ENCODE assay signal across 27 mouse cellular contexts in the genomic region with DNA sequence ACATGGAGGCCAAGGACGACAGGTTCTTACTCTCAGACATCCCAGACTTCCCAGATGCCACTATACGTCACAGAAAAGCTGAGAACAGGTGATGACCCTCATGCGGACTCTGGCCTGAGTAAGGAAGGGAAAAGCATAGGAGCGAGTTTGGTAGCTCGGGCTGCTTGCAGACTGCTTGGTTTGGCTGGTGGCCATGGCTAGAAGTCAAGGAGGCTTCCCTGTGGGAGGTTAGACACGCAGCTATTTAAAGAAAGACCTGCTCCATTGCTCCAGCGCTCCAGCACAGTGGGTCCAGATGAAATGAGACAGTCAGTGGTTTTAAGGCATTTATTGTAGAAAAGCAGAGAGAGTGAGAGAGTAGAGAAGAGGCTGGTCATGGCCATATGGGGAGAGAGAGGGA.
A peak's percentile ranks its signal among the peaks of the same experiment; 100 is the strongest.
DNase-seq lines count a peak whose midpoint lies in the region; ATAC-seq and TF ChIP-seq lines count a peak whose summit lies in the region.
"Had no signal": no experiment of that assay in that cellular context is flagged by ENCODE, and none has a peak within 500 bp of the region (broad histone marks: within the 10 kb centered on the region; RNA-seq: fewer than 3 reads in every experiment).

No protein-coding gene starts in this region.

- no peak for ATAC-seq in embryonic facial prominence, embryonic 14.5 days (ENCODE audit: low read depth)
- ATAC-seq in kidney, postnatal 0 days (replicated peaks; ENCODE audit: low FRiP score, low read depth): no peak
- ATAC-seq: forebrain, embryonic 13.5 days; hindbrain, postnatal 0 days; intestine, embryonic 15.5 days; midbrain, embryonic 16.5 days had no signal

- H3K36me3 ChIP-seq in embryonic facial prominence, embryonic 14.5 days (ENCODE audit: control insufficient read depth, insufficient read depth, low read length): no peaks in the 10 kb centered on the region
- H3K36me3 ChIP-seq in embryonic facial prominence, embryonic 10.5 days (replicated peaks): no peaks in the 10 kb centered on the region
- H3K36me3 ChIP-seq in kidney, postnatal 0 days (ENCODE audit: insufficient read depth, low read length): no peaks in the 10 kb centered on the region
- H3K36me3 ChIP-seq: hindbrain, embryonic 12.5 days; intestine, embryonic 15.5 days; limb, embryonic 12.5 days; lung, embryonic 15.5 days; stomach, embryonic 15.5 days had no signal

- 76% methylated on average over 7 of the region's 7 CpGs for WGBS in embryonic facial prominence, embryonic 14.5 days
- WGBS in embryonic facial prominence, embryonic 10.5 days: 89% methylated on average over 7 of the region's 7 CpGs
- WGBS in kidney, postnatal 0 days: 44% methylated on average over 7 of the region's 7 CpGs

- no peaks in the 10 kb centered on the region for H3K9me3 ChIP-seq in embryonic facial prominence, embryonic 14.5 days (ENCODE audit: control insufficient read depth, low read length)
- no peaks in the 10 kb centered on the region for H3K9me3 ChIP-seq in embryonic facial prominence, embryonic 10.5 days
- no peaks in the 10 kb centered on the region for H3K9me3 ChIP-seq in kidney, postnatal 0 days (replicated peaks; ENCODE audit: low read length)
- H3K9me3 ChIP-seq: forebrain, embryonic 13.5 days; hindbrain, embryonic 12.5 days; intestine, embryonic 15.5 days; limb, embryonic 12.5 days; lung, embryonic 15.5 days; stomach, embryonic 15.5 days had no signal

- H3K9ac ChIP-seq in embryonic facial prominence, embryonic 14.5 days (ENCODE audit: low read depth, low read length): no peak overlapping the region
- no peak overlapping the region for H3K9ac ChIP-seq in kidney, postnatal 0 days (ENCODE audit: low read depth, low read length)
- H3K9ac ChIP-seq: forebrain, embryonic 13.5 days; hindbrain, embryonic 12.5 days; intestine, embryonic 15.5 days; limb, embryonic 12.5 days; lung, embryonic 15.5 days; stomach, embryonic 15.5 days had no signal

- no peaks in the 10 kb centered on the region for H3K27me3 ChIP-seq in embryonic facial prominence, embryonic 14.5 days (replicated peaks; ENCODE audit: control insufficient read depth, insufficient read depth, low read length)
- H3K27me3 ChIP-seq in embryonic facial prominence, embryonic 10.5 days (replicated peaks; ENCODE audit: low read depth, poor library complexity, severe bottlenecking): no peaks in the 10 kb centered on the region
- no peaks in the 10 kb centered on the region for H3K27me3 ChIP-seq in kidney, postnatal 0 days (ENCODE audit: insufficient read depth, low read length)
- H3K27me3 ChIP-seq: CH12.LX; forebrain, embryonic 13.5 days; hindbrain, embryonic 12.5 days; intestine, embryonic 15.5 days; limb, embryonic 12.5 days; lung, embryonic 15.5 days; stomach, embryonic 15.5 days had no signal

- H3K4me1 ChIP-seq in embryonic facial prominence, embryonic 14.5 days (ENCODE audit: control insufficient read depth, insufficient read depth, low read length): no peaks in the 10 kb centered on the region
- no peaks in the 10 kb centered on the region for H3K4me1 ChIP-seq in embryonic facial prominence, embryonic 10.5 days
- H3K4me1 ChIP-seq in kidney, postnatal 0 days (replicated peaks; ENCODE audit: insufficient read depth, low read length): no peaks in the 10 kb centered on the region
- H3K4me1 ChIP-seq: forebrain, embryonic 13.5 days; hindbrain, embryonic 12.5 days; intestine, embryonic 15.5 days; limb, embryonic 12.5 days; lung, embryonic 15.5 days; stomach, embryonic 15.5 days had no signal

- peak; percentile 12 for DNase-seq in adrenal gland, postnatal 10 days
- DNase-seq in adrenal gland, adult 8-10 months: no peak
- peak; percentile 31 for DNase-seq in embryonic facial prominence, embryonic 14.5 days (ENCODE audit: low spot score)
- no peak for DNase-seq in embryonic facial prominence, embryonic 10.5 days (ENCODE audit: low spot score)
- peak; percentile 16 for DNase-seq in kidney, postnatal 0 days (ENCODE audit: low spot score)
- DNase-seq in kidney, adult 11 months: no peak
- DNase-seq in Muller cell, postnatal 12 days (ENCODE audit: inconsistent ontology term): peak; percentile 7
- DNase-seq: adrenal gland, postnatal 14 days; cerebellum, adult 11 months; gastrocnemius, postnatal 25 days; heart, adult 11 months; heart, postnatal 36 days; layer of hippocampus, postnatal 36 days; right cerebral cortex, postnatal 25 days; thymus, postnatal 14 days had no signal

- H3K4me3 ChIP-seq in embryonic facial prominence, embryonic 14.5 days (ENCODE audit: low read depth, low read length): no peak overlapping the region
- H3K4me3 ChIP-seq in embryonic facial prominence, embryonic 10.5 days: no peak overlapping the region
- no peak overlapping the region for H3K4me3 ChIP-seq in kidney, postnatal 0 days (replicated peaks; ENCODE audit: low read depth, low read length)
- H3K4me3 ChIP-seq: forebrain, embryonic 13.5 days; hindbrain, embryonic 12.5 days; intestine, embryonic 15.5 days; limb, embryonic 12.5 days; lung, embryonic 15.5 days; stomach, embryonic 15.5 days had no signal

- H3K27ac ChIP-seq in embryonic facial prominence, embryonic 14.5 days (replicated peaks; ENCODE audit: low read depth, low read length): no peak overlapping the region
- H3K27ac ChIP-seq in embryonic facial prominence, embryonic 10.5 days (replicated peaks): no peak overlapping the region
- H3K27ac ChIP-seq in kidney, postnatal 0 days: no peak overlapping the region
- H3K27ac ChIP-seq: forebrain, embryonic 13.5 days; hindbrain, embryonic 12.5 days; hindbrain, postnatal 0 days; intestine, embryonic 15.5 days; limb, embryonic 12.5 days; lung, embryonic 15.5 days; stomach, embryonic 15.5 days had no signal

- H3K4me2 ChIP-seq in embryonic facial prominence, embryonic 14.5 days (ENCODE audit: low read depth, low read length): no peak overlapping the region
- H3K4me2 ChIP-seq in kidney, postnatal 0 days (ENCODE audit: low read length): no peak overlapping the region
- H3K4me2 ChIP-seq: forebrain, embryonic 13.5 days; heart, embryonic 11.5 days; hindbrain, embryonic 12.5 days; intestine, embryonic 15.5 days; limb, embryonic 12.5 days; liver, embryonic 11.5 days; lung, embryonic 15.5 days; midbrain, embryonic 11.5 days; stomach, embryonic 15.5 days had no signal

- TF ChIP-seq CTCF in kidney, postnatal 0 days (IDR thresholded peaks at IDR 0.05; ENCODE audit: low read depth): no peak

Comparison
In these comparisons a context has a peak if more than half of its experiments do, and no peak if none do; other contexts are left out.
1. DNase-seq: peak in adrenal gland, postnatal 10 days (single experiment), embryonic facial prominence, embryonic 14.5 days (single experiment), kidney, postnatal 0 days (single experiment) and Muller cell, postnatal 12 days (single experiment); none in adrenal gland, adult 8-10 months (single experiment), embryonic facial prominence, embryonic 10.5 days (single experiment) and kidney, adult 11 months (single experiment).